Mouse (Mus musculus): ENCODE measurements around the gene Fam173b.
A peak's percentile ranks its signal among the peaks of the same experiment; 100 is the strongest.
"Not testable (repeated sequence)": the region's sequence is repeated elsewhere in the genome, so short reads cannot be mapped to it uniquely, and the experiment has no call there.

Fam173b gene

DNA sequence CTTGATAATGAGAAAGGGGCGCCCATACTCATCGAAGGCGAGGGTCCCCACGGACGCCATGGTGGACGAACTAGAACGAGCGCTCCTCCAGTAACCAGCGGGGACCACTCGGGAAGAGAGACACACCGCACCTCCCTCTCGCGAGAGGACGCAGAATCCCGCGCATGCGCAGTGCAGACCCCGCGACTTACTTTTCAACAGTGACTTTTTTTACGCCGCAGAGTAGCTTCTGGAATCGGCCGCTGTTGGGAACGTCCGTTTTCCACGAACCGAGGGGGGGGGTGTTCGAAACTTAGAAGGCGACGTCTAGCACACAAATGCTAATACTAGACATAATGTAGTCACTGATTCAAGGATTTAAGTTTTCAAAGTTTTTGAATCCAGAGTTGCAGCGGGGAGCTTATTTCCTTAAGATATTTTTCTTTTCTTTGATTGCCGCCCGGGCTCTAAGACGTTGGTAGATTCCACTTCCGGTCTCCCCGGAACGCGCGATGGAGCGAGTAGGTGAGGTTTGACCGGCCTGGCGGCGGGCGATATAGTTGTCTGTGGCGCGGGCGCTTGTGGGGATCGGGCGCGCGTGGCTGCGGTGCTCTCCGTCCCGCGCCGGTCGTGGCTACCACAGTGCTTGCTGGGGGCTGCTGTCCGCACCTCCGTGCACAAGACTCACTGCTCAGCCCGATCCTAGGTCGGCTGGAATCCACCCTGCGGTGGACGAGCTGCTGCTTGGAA lies at the start of gene Fam173b, which contains the start of gene Cct5:
TSS of gene Fam173b (plus strand) at position 207 of the 729 bp plus-strand sequence.
TSS of gene Cct5 (minus strand) at position 159 of the 729 bp plus-strand sequence.
- peak; percentile 73 for DNase-seq (ENCODE audit: extremely low read depth, low read depth, low spot score)

DNA sequence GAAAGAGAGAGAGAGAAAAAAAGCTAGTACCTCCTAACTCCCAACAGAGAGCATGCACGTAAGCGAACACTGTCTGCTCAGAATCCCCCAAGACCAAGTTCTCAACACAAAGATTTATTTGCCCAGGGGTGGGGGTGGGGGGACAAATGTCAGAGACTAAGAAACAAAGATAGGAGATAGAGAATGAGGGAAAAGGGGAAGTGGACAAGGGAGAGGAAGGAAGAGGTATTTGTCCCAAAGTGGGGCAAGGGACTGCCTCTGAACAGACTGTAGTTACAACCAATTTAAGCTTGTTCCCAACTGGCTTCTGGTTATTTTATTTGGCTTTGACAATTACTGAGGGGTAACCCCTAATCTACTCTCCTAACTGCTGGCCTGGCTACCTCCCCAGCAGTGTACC lies 46.8 kb upstream of the Fam173b start:
- no peak for DNase-seq (ENCODE audit: extremely low read depth, low read depth, low spot score)

DNA sequence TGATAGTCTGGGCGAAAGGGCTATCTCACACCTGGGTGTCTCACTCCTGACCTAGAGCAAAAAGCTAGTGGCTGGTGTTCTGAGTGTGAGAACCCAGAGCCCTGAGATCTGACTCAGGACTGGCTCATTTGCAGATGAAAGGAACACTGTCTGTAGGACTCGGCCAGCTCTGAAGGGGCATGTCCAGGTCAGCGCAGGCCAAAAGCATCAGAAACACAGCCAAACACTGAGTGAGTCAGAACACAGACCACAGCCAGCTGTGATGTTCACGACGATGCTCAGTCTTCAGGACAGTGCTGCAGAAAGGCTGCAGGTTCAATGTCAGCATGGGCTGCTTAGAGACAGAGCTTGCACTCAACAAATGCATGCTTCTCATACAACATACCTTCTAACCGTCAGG lies 40.3 kb upstream of the Fam173b start:
- DNase-seq (ENCODE audit: extremely low read depth, low read depth, low spot score), result no peak

DNA sequence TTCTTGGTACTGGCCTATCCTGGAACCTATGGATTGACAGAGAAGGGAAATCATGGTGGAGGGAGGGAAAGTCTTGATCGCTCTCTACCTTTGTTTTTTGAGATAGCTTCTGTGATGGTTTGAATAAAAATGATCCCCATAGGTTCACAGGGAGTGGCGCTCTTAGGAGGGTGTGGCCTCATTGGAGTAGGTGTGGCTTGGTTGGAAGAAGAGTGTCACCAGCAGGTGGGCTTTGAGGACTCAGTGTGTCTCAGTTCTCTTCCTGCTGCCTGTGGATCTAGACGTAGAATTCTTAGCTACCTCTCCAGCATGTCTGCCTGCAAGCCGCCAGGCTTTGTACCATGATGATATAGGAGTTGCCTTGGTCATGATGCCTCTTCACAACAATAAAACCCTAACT lies 39.7 kb upstream of the Fam173b start:
- DNase-seq (ENCODE audit: extremely low read depth, low read depth, low spot score), result no peak

DNA sequence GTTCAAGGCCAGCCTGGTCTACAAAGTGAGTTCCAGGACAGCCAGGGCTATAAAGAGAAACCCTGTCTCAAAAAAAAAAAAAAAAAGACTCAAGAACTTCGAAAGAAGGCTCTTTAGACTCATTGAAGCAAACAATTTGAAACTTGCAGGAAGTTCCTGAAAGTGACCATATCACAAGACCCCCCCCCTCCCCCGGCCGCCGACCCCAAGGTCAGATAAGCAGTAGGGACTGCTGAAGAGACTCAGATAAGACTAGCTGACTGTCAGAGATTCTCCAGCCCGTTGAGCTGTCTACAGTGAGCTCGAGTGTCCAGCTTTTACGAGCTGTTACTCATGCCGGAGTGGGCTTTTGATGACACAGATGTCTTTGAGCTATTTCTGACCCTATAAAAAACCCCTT lies 38.8 kb upstream of the Fam173b start:
- no peak for DNase-seq (ENCODE audit: extremely low read depth, low read depth, low spot score)

DNA sequence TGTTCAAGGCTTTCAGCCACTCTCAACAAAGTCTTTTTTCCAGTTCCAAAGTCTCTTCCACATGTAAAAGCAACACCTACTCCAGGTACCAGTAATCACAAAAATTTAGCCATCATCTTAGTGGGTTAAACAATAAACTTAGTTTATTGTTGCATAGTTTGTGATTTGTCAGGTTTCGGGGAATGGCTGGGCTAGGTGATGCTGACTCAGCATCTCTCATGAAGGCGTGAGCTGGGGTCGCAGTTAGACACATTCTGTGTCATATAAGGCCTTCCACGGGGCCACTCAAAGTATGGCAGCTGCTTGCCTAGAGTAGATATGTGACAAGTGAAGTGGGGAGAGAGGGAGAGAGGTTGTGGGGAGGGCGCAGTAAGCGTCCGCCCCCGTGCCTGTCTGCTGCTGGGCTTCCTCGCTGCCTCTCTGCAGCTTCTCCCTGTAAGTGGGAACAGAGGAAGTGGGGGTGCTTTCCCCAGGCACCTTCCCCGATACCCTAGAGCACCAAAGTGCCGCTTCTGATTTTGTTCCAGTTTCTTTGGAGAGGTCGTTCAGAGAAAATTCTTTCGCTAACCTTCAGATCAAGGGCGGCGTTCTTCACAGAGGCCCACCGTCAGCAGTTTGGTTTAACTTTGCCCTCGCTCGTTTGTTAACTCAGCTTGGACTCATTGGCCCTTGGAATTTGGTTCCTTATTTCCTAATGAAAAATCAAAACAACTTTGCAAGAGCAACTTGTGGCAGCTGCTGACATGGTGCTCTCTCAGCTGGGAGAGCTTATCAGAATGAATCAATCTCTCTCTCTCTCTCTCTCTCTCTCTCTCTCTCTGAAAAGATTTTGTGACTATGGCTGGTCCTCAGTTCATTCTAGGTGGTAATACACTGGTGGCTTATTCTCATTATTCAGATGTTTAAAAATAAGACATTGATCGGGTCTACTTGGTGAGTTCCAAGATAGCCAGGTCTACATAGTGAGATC lies 37.8 kb upstream of the Fam173b start:
- no peak for DNase-seq (ENCODE audit: extremely low read depth, low read depth, low spot score)

DNA sequence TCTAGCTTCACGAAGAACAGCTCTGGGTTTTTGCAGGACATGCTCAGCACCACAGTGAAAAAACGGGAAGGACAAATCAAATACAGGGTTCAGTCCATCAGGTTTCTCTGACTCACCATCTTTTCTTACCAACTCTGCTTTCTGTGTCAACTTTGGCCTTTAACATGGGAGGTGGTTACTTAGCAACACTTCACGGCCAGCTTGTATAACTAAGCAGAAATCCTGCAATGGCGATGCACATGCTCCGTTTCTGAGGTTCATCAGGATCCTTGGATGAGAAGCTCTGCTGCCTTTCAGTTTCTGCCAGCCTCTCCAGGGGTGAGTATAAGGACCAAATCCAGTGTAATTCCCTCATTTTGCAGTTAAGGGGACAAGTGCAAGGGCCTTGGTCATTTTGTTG lies 36.5 kb upstream of the Fam173b start, which contains the start of gene Cmbl:
TSS of gene Cmbl (plus strand) at position 206 of the 400 bp plus-strand sequence.
- DNase-seq (ENCODE audit: extremely low read depth, low read depth, low spot score), result no peak

DNA sequence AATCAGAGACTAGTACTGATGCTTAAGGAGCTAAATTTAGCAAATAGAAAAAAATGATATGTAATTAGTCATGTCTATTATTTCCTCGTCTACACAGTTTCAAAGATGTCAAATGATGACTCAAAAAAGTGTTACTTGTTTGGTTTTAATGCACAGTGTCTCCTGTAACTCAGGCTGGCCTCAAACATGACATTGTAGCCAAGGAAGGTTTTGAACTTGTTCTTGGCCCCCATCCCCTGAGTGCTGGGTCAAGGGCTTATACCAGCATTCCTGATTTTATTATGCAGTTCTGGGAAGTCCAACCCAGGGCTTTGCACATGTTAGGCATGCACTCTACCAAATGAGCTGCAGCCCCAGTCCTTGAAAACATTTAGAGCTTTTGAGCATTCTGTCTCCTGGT lies 35.9 kb upstream of the Fam173b start:
- DNase-seq (ENCODE audit: extremely low read depth, low read depth, low spot score), result no peak

DNA sequence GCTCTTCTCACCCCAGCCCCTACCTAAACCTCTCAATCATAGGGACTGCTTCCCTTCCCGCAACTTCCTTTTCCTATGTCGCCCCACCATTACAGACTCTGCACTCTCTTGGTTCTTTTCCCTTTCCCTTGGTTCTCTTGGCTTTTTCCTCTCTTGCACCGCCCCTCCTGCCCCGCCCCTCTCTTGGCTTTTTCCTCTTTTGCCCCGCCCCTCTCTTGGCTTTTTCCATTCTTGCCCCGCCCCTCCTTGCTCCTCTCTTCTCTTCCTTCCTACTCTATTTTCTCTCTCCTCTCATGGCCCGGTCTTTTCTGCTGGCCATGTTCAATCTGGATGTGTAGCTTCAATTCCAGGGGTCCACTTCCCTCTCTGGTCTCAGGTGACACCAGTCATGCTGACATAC lies 34.2 kb upstream of the Fam173b start:
- no peak for DNase-seq (ENCODE audit: extremely low read depth, low read depth, low spot score)

DNA sequence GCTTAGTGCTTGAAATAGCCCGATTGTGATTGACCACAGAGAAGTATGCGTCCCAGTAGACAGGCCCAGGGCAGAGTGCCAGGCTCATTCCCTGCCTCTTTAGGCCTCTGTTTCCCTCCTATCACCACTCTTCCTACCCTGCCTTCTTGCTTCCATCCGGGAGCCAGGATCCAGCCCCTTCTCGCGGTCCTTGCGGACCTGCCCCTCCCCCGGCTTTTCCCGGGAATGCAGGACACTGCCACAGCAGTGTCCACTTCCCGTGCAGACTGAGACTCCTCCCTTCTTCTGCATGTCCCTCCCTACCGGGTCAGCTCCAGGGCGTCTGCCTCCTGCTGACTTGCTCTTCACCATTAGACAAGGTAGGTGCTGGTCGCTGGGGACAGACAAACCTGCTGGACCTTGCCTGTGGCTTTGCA lies 33.1 kb upstream of the Fam173b start:
- no peak for DNase-seq (ENCODE audit: extremely low read depth, low read depth, low spot score)

DNA sequence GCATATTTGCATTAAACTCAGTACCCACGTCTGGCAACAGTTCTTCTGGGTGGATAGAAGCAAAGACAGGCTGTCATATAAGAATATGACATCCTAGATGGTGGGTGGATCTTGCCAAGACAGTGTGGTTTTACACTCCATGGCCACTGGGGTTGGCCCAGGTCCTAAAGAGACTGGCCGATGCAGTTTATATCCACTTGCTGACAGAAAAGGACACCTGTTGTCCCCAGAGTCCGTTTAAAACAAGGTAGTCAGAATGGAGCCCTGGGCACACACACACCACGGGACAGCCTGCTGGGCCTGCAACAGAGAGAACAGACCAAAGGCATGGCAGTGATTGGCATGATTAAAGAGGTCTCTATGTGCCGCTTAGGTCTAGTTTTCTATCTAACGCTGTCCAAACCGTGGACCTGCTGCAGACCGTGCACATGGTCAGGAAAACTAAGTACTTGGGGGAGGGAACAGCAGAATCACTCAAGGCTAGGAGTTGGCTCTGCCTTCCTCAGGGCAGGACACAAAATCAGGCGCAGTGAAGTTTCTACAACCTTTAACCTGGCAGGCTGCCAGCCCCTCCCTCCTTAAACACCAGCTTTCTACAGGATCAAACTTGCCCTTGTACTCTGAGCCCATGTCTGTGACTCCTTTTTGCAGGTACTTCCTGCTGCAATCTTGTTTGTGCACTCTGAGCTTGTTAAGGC lies 32.2 kb upstream of the Fam173b start:
- DNase-seq (ENCODE audit: extremely low read depth, low read depth, low spot score), result peak; percentile 95

DNA sequence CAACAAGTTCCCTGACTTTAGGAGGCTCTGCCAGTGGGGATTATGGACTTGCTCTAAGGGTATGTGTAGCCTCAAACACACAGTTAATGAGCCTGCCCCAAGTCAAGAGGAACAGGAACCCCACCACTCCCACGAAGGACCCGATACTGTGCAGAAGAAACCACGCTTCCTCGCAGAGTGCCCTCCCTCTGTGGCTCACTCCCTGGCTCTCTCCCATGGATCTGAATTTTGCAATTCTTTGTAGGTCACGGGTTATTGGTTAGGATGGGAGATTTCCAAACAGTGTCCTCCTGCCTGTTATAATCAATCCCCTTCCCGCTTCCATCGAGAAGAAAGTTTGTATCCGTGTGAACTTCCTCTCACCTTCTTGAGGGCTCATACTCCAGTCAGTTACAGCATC lies 30.7 kb upstream of the Fam173b start:
- DNase-seq (ENCODE audit: extremely low read depth, low read depth, low spot score), result no peak

DNA sequence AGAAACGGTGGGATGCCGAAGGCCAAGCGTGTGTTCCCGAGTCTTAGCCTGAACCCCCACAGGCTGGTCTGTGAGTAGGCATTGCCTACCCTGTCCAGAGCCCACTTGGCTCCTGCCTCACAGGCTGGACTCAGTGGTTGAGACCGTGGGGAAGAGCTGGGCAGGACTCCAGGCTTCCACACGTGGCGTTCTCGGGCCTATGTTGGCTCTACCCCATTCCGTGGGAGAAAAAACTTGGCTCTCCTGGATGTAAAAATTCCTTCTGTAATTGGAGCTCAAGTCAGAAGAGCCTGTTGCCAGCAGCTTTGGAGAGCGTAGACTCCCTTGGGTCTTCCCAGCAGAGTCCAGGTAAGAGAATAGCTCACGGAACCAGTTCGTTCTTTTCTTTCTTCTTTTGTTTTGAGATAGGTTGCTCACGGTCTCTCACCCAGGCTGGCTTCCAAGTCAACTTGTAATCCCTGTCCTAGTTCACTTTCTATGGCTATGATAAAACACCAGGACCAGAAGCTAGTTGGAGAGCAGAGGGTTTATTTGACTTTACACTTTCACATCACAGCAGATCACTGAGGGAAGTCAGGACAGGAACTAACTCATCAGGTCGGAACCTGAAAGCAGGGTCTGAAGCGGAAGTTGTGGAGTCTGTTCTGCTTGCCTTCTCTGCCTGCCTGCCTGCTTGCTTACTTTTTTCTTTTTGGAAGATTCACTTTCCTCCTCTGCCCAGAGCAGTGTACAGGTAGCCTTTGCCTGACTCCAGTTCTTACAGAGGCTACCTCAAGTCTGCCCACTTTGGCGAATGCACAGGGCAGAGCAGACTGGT lies 29.5 kb upstream of the Fam173b start:
- peak; percentile 67 for DNase-seq (ENCODE audit: extremely low read depth, low read depth, low spot score)

DNA sequence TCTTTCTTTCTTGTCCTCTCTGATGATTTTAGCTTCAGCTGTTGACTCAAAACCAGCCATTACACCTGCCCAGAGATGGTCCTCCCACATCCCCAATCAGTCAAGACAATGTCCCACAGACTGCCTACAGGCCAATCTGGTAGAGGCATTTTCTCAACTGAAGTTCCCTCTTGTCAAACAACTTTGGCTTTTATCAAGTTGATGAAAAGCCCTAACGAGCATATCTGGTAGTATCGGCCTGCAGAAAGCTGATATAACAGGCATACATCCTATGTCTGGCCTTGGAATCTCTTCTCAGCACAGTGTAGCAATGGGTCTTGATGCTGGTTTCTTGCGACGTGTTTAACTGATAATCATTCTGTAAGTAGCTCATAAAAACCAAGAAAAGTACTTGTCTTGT lies 28.4 kb upstream of the Fam173b start:
- no peak for DNase-seq (ENCODE audit: extremely low read depth, low read depth, low spot score)

DNA sequence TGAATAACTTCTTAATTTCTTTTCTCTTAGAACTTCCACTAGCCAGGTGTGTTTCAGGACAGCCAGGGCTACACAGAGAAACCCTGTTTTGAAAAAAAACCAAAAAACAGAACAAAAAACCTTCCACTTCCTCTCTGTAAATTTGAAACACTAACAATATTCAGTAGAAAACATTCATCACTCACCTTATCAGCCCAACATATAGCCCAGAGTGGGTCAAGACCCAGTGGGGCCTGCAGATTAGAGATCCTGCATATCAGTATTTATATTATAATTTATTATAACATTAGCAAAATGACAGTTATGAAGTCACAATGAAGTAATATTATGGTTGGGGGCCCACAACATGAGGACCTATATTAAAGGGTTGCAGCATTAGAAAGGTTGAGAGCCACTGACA lies 28.0 kb upstream of the Fam173b start:
- DNase-seq (ENCODE audit: extremely low read depth, low read depth, low spot score), result no peak

DNA sequence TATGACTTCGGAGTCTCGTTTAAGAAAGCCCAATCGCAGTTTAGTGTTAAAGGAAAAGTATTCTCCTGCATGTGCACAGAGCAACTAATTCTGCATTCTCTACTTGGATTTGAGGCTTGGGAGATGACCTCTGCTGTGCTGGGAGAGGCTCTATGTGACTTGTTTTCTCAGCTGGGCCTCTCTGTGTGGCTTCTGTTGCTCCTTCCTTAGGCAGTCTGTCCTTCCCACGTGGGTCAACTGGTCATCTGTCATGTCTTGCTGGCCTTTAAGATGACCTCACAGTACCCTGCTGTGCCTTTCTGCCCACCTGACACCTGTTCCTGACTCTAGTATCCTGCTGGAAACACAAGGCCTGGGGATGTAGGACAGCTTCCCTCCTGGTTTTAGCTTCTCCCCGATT lies 25.6 kb upstream of the Fam173b start:
- DNase-seq (ENCODE audit: extremely low read depth, low read depth, low spot score), result no peak

DNA sequence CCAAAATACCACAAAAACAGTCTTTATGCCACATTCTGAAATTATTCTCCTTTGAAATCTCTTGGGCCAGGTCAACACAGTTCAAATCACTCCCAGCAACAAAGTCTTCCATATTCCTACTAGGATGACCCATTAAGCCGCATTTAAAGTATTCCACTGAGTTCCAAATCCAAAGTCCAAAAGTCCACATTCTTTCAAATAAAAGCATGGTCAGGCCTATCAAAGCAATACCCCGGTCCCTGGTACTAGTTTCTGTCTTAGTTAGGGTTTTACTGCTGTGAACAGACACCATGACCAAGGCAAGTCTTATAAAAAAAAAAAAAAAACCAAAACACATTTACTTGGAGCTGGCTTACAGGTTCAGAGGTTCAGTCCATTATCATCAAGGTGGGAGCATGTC lies 20.6 kb upstream of the Fam173b start:
- not testable (repeated sequence) for DNase-seq (ENCODE audit: extremely low read depth, low read depth, low spot score)

DNA sequence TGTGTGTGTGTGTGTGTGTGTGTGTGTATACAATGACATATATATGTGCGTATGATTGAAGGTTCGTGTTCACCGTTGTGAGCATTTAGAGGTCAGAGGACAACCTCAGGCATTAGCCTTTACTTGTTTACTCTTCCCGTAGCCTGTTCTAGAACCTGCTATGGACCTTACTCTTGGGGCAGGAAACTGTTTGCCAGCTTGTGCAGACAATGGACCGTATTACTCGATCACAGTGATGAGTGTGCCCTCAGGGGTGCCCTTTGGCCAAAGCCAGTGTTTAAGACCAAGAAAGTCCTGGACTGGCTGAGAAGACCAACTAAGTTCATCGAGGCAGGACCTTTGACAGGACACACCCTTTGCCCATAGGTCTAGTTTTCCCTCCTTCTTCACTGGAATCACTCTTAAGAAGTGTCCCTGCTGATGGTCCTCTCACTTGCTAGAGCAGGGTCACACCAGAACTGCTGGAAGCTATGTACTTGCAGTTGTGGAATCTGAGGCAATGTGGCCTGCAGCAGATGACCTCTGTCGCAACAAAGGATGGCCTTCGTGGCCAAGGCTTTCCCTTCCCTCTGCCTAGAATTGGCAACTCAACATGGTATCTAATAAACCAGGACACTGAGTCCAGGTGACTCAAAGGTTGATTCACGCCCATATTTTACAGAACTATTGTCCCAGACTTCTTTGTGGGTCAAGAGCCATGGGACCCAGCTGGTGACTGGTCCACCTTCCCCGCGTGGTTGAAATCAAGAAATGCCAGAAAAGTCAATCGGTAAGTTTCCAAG lies 18.2 kb upstream of the Fam173b start:
- no peak for DNase-seq (ENCODE audit: extremely low read depth, low read depth, low spot score)

DNA sequence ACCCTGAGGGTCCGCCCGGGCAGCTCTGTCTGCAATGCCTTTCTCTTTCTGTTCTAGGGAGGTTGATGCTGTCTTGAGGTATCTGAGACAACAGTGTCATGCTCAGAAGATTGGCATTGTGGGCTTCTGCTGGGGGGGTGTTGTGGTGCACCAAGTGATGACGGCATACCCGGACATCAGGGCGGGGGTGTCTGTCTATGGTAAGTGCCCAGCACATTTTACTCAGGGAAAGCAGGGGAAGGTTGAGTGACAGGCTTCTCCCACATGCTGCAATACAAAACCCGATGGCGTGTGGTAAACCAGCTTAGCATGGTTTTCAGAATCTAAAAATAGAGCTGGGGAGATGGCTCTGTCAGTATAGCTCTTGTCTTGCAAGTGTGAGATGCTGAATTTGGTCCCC lies 16.4 kb upstream of the Fam173b start:
- DNase-seq (ENCODE audit: extremely low read depth, low read depth, low spot score), result no peak

DNA sequence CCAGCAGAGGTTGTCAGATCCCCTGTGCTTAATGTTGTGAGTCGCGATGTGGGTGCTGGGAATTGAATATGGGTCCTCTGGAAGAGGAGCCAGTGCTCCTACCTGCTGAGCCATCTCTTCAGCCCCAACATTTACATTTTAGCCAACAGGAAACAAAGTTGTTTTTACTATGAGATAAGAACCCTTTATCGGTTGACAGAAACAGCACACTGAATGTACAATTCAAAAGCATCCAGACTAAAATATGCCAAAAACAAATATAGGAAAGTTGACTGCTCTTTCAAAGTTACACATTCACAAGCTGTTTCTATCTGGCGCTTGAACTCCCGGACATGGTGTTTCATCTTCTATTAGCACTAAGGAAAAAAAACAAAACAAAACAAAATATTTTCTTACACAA lies 15.6 kb upstream of the Fam173b start:
- no peak for DNase-seq (ENCODE audit: extremely low read depth, low read depth, low spot score)

Measured in fat pad, adult 2 months (tissue).